Mouse (Mus musculus) liver, embryonic 14.5 days (tissue): ENCODE data around the gene Cmtm8. TPM values are rescaled to one million over a fixed set of nuclear protein-coding genes. Genes with fewer than 3 reads are reported as not detected.

ENCODE experiments used
- ATAC-seq: fragments of 200-750 bp; cut with Nextera tagmentation; 2 replicates; pipeline ENCODE4 v1.8.0; 2017; ENCODE audit warnings: moderate number of reproducible peaks, mild to moderate bottlenecking, moderate library complexity; ENCODE audit not compliant: insufficient read depth
- DNase-seq, 3 experiments: peaks; one replicate each; pipeline ENCODE4 v3.0.0-alpha.2; 2012 to 2013; ENCODE audit warnings: low read depth in 3 of 3, low spot score in 3 of 3
- H3K27ac ChIP-seq: fragments of 300-500 bp; sonication (generic); 2 replicates; pipeline ENCODE4 v1.5.1; 2014; ENCODE audit warnings: moderate library complexity, mild to moderate bottlenecking, control low read depth, inconsistent platforms
- H3K27me3 ChIP-seq: fragments of 300-500 bp; sonication (generic); 2 replicates; pipeline ENCODE4 v1.6.1; 2014; ENCODE audit warnings: mild to moderate bottlenecking, low read length, moderate library complexity; ENCODE audit not compliant: control insufficient read depth, insufficient read depth
- H3K36me3 ChIP-seq: fragments of 300-500 bp; sonication (generic); replicated peaks from 2 replicates; pipeline ENCODE4 v1.6.1; 2014; ENCODE audit warnings: low read depth; ENCODE audit not compliant: control insufficient read depth, insufficient read depth
- H3K4me1 ChIP-seq, 2 experiments: fragments of 200-500 bp in 1 of 2; fragments of 300-500 bp in 1 of 2; sonication (generic) in 1 of 2; replicated peaks; 2 replicates each; pipeline ENCODE4 v1.6.1; 2012 to 2014; ENCODE audit warnings: antibody characterized with exemption in 1 of 2, inconsistent platforms in 1 of 2, low read length in 1 of 2; ENCODE audit not compliant: control insufficient read depth in 2 of 2, insufficient read depth in 2 of 2
- H3K4me2 ChIP-seq: fragments of 300-500 bp; sonication (generic); 2 replicates; pipeline ENCODE4 v1.6.1; 2014; ENCODE audit warnings: low read depth, mild to moderate bottlenecking, control low read depth, moderate library complexity
- H3K4me3 ChIP-seq, 2 experiments: fragments of 200-500 bp in 1 of 2; fragments of 300-500 bp in 1 of 2; sonication (generic) in 1 of 2; 2 replicates each; pipeline ENCODE4 v1.5.1; 2012 to 2014; ENCODE audit warnings: low read depth in 2 of 2, low read length in 2 of 2, mild to moderate bottlenecking in 2 of 2, control low read depth in 1 of 2, inconsistent platforms in 1 of 2, moderate library complexity in 1 of 2; ENCODE audit not compliant: insufficient read depth in 1 of 2
- H3K9ac ChIP-seq: fragments of 300-500 bp; sonication (generic); replicated peaks from 2 replicates; pipeline ENCODE4 v1.6.1; 2014; ENCODE audit warnings: mild to moderate bottlenecking, control low read depth, moderate library complexity
- H3K9me3 ChIP-seq: fragments of 300-500 bp; sonication (generic); 2 replicates; pipeline ENCODE4 v1.6.1; 2016; ENCODE audit warnings: low read length, mixed read lengths; ENCODE audit not compliant: control insufficient read depth
- CTCF ChIP-seq: IDR thresholded peaks from 2 replicates; pipeline ENCODE4 v1.5.1; 2016; ENCODE audit warnings: antibody characterized with exemption, low read depth, control low read depth
- EP300 ChIP-seq: IDR thresholded peaks from 2 replicates; pipeline ENCODE4 v1.6.1; 2016; ENCODE audit warnings: antibody characterized with exemption, low read depth
- WGBS: fragments of 180-500 bp; shearing (Covaris S2); extraction: QIAGEN DNeasy Blood & Tissue Kit; methylation state at CpG from one replicate; pipeline ENCODE4 v1.1.7; 2014; ENCODE audit not compliant: insufficient replicate concordance; 5-methylcytosine and 5-hydroxymethylcytosine counted together
- polyA plus RNA-seq, 2 experiments: library from polyadenylated mRNA; depleted of rRNA in 1 of 2; stranded (reverse) in 1 of 2; unstranded in 1 of 2; fragments of >200 nt; fragmentation: Nextera tagmentation in 1 of 2; extraction: Ambion mirVana in 1 of 2; gene quantifications; 2 replicates each; pipeline versions ENCODE4 v1.2.1 to v1.2.3; 2012 to 2014

Gene Cmtm8
- polyA plus RNA-seq, 2 experiments, result 16.2 to 24.2 TPM

- Histone ChIP-seq H3K27ac (no peak overlapping the region), H3K27me3 (no peaks in the 10 kb centered on the region), H3K9ac (no peak overlapping the region), H3K9me3 (no peaks in the 10 kb centered on the region), H3K4me1 (no peaks in the 10 kb centered on the region; a peak in 1 of 4 replicates), H3K4me2 (no peak overlapping the region), H3K36me3 (no peaks in the 10 kb centered on the region), H3K4me3 (no peak overlapping the region)
- TF ChIP-seq CTCF (no peak), EP300 (no peak)
- WGBS, result 50% methylated on average over 6 of the region's 6 CpGs
- DNase-seq, result no peak
- ATAC-seq, result no peak
Measured at GRCm38 (mm10) chr9:114798845-114799244, 45.1 kb downstream of the Cmtm8 start.

- ATAC-seq (peak; percentile 52), DNase-seq (peak in 1 of 3 experiments; percentile 45)
- no peaks in the 10 kb centered on the region for H3K27me3 ChIP-seq
- TF ChIP-seq EP300 (no peak), CTCF (peak; percentile 96)
- no peaks in the 10 kb centered on the region; a peak in 1 of 4 replicates for H3K4me1 ChIP-seq
- H3K4me2 ChIP-seq, result no peak overlapping the region
- 52% methylated on average over 11 of the region's 11 CpGs for WGBS
- H3K36me3 ChIP-seq, result no peaks in the 10 kb centered on the region
- H3K4me3 ChIP-seq, result no peak overlapping the region
- no peaks in the 10 kb centered on the region for H3K9me3 ChIP-seq
- no peak overlapping the region for H3K27ac ChIP-seq
- no peak overlapping the region for H3K9ac ChIP-seq
Measured at GRCm38 (mm10) chr9:114797329-114798004, 46.5 kb downstream of the Cmtm8 start.

GRCm38 (mm10) chr9:114796473-114797050 is 47.4 kb downstream of the Cmtm8 start:
- DNase-seq (no peak), ATAC-seq (no peak)
- H3K4me1 ChIP-seq, result no peaks in the 10 kb centered on the region; a peak in 1 of 4 replicates
- no peak overlapping the region for H3K27ac ChIP-seq
- TF ChIP-seq CTCF, result no peak
- TF ChIP-seq EP300, result no peak
- H3K9ac ChIP-seq, result no peak overlapping the region
- H3K9me3 ChIP-seq, result no peaks in the 10 kb centered on the region
- no peak overlapping the region for H3K4me2 ChIP-seq
- H3K4me3 ChIP-seq, result no peak overlapping the region
- H3K36me3 ChIP-seq, result no peaks in the 10 kb centered on the region
- H3K27me3 ChIP-seq, result no peaks in the 10 kb centered on the region
- WGBS, result 55% methylated on average over 11 of the region's 11 CpGs

- 55% methylated on average over 4 of the region's 4 CpGs for WGBS
- no peaks in the 10 kb centered on the region for H3K36me3 ChIP-seq
- no peak overlapping the region for H3K9ac ChIP-seq
- no peak for DNase-seq
- no peaks in the 10 kb centered on the region for H3K9me3 ChIP-seq
- no peak overlapping the region for H3K4me2 ChIP-seq
- no peaks in the 10 kb centered on the region for H3K27me3 ChIP-seq
- no peak overlapping the region for H3K4me3 ChIP-seq
- H3K27ac ChIP-seq, result no peak overlapping the region
- no peak for ATAC-seq
- TF ChIP-seq CTCF (no peak), EP300 (no peak)
- H3K4me1 ChIP-seq, result no peaks in the 10 kb centered on the region; a peak in 1 of 4 replicates
Measured at GRCm38 (mm10) chr9:114794491-114794890, 49.5 kb downstream of the Cmtm8 start.

- Histone ChIP-seq H3K9ac (no peak overlapping the region), H3K9me3 (no peaks in the 10 kb centered on the region), H3K27me3 (no peaks in the 10 kb centered on the region), H3K4me1 (peaks cover 0 to 3% of the 10 kb centered on the region in 2 experiments; a peak in 1 of 4 replicates), H3K4me3 (no peak overlapping the region), H3K36me3 (no peaks in the 10 kb centered on the region), H3K4me2 (no peak overlapping the region), H3K27ac (no peak overlapping the region)
- 49% methylated on average over 9 of the region's 9 CpGs for WGBS
- no peak for TF ChIP-seq CTCF
- TF ChIP-seq EP300, result no peak
- ATAC-seq (no peak), DNase-seq (no peak)
Measured at GRCm38 (mm10) chr9:114793764-114794295, 50.1 kb downstream of the Cmtm8 start.
